10 mouse cellular contexts compared by ENCODE assay signal in genomic region chr3:136672870-136673269, GRCm38 (mm10). TPM values are rescaled to one million over a fixed set of nuclear protein-coding genes. Genes with fewer than 3 reads are reported as not detected.
DNase-seq lines count a peak whose midpoint lies in the region; ATAC-seq and TF ChIP-seq lines count a peak whose summit lies in the region.
"Had no signal": no experiment of that assay in that cellular context is flagged by ENCODE, and none has a peak within 500 bp of the region (broad histone marks: within the 10 kb centered on the region; RNA-seq: fewer than 3 reads in every experiment).

No protein-coding gene starts in this region.

- H3K4me1 ChIP-seq in hindbrain, embryonic 12.5 days = peaks cover 33% of the 10 kb centered on the region
- peaks cover 22% of the 10 kb centered on the region for H3K4me1 ChIP-seq in hindbrain, embryonic 10.5 days (replicated peaks)
- H3K4me1 ChIP-seq in lung, postnatal 0 days (ENCODE audit: insufficient read depth, low read depth, low read length) = peaks cover 6% of the 10 kb centered on the region; the same call in 1 of the 2 replicates
- H3K4me1 ChIP-seq in limb, embryonic 12.5 days (replicated peaks) = peaks cover 27% of the 10 kb centered on the region
- 0 out of 2 replicates have a peak, but pooled peaks cover 3% of the 10 kb centered on the region for H3K4me1 ChIP-seq in stomach, embryonic 14.5 days (ENCODE audit: control insufficient read depth, insufficient read depth, low read length)

- WGBS in hindbrain, embryonic 12.5 days = 85% methylated on average over 3 of the region's 3 CpGs
- 88% methylated on average over 3 of the region's 3 CpGs for WGBS in hindbrain, embryonic 10.5 days
- 53% methylated on average over 3 of the region's 3 CpGs for WGBS in lung, postnatal 0 days
- WGBS in limb, embryonic 12.5 days = 71% methylated on average over 3 of the region's 3 CpGs
- WGBS in stomach, embryonic 14.5 days = 50% methylated on average over 3 of the region's 3 CpGs

- peak overlapping the region; percentile 62 for H3K4me2 ChIP-seq in hindbrain, embryonic 12.5 days (replicated peaks)
- peak overlapping the region; percentile 80 for H3K4me2 ChIP-seq in lung, postnatal 0 days (replicated peaks; ENCODE audit: low read depth, low read length)
- H3K4me2 ChIP-seq in limb, embryonic 12.5 days = peak overlapping the region; percentile 75
- H3K4me2 ChIP-seq in stomach, embryonic 14.5 days (replicated peaks; ENCODE audit: low read depth, low read length) = 0 out of 2 replicates have a peak overlapping the region, but pooled peaks have one; percentile 71

- no peak overlapping the region for H3K9ac ChIP-seq in hindbrain, embryonic 12.5 days
- H3K9ac ChIP-seq in lung, postnatal 0 days (replicated peaks; ENCODE audit: low read depth) = no peak overlapping the region
- H3K9ac ChIP-seq in limb, embryonic 12.5 days (replicated peaks) = no peak overlapping the region
- H3K9ac ChIP-seq in stomach, embryonic 14.5 days (replicated peaks; ENCODE audit: low read depth, low read length) = no peak overlapping the region

- no peak for TF ChIP-seq EP300 in lung, postnatal 0 days (IDR thresholded peaks at IDR 0.05)

- H3K4me3 ChIP-seq in hindbrain, embryonic 12.5 days = peak overlapping the region; percentile 92; the same call in 1 of the 2 replicates
- no peak overlapping the region for H3K4me3 ChIP-seq in hindbrain, embryonic 10.5 days
- no peak overlapping the region; the same call in 1 of the 2 replicates for H3K4me3 ChIP-seq in lung, postnatal 0 days (ENCODE audit: low read depth, low read length)
- H3K4me3 ChIP-seq in limb, embryonic 12.5 days (replicated peaks) = peak overlapping the region; percentile 84
- no peak overlapping the region; the same call in 1 of the 2 replicates for H3K4me3 ChIP-seq in stomach, embryonic 14.5 days (ENCODE audit: low read depth, low read length)

- no peak overlapping the region for H3K27ac ChIP-seq in hindbrain, embryonic 12.5 days
- H3K27ac ChIP-seq in hindbrain, embryonic 10.5 days = no peak overlapping the region
- H3K27ac ChIP-seq in lung, postnatal 0 days (ENCODE audit: low read length) = no peak overlapping the region
- no peak overlapping the region for H3K27ac ChIP-seq in limb, embryonic 12.5 days
- no peak overlapping the region for H3K27ac ChIP-seq in stomach, embryonic 14.5 days (ENCODE audit: low read length)

- TF ChIP-seq CTCF in lung, postnatal 0 days (IDR thresholded peaks at IDR 0.05) = no peak

- no peak for ATAC-seq in hindbrain, embryonic 12.5 days (ENCODE audit: low FRiP score)
- no peak for ATAC-seq in lung, postnatal 0 days
- no peak for ATAC-seq in limb, embryonic 12.5 days (ENCODE audit: insufficient number of reproducible peaks, insufficient read depth, low FRiP score, low TSS enrichment, low read depth)
- no peak for ATAC-seq in stomach, embryonic 14.5 days (ENCODE audit: insufficient number of reproducible peaks, insufficient read depth, low FRiP score, low read depth)

- no peaks in the 10 kb centered on the region for H3K36me3 ChIP-seq in hindbrain, embryonic 12.5 days
- H3K36me3 ChIP-seq in hindbrain, embryonic 10.5 days = no peaks in the 10 kb centered on the region
- no peaks in the 10 kb centered on the region for H3K36me3 ChIP-seq in lung, postnatal 0 days (ENCODE audit: insufficient read depth, low read length)
- no peaks in the 10 kb centered on the region for H3K36me3 ChIP-seq in limb, embryonic 12.5 days
- no peaks in the 10 kb centered on the region for H3K36me3 ChIP-seq in stomach, embryonic 14.5 days (ENCODE audit: control insufficient read depth, insufficient read depth, low read length)

- no peak for DNase-seq in hindbrain, embryonic 10.5 days (ENCODE audit: low spot score)
- no peak for DNase-seq in lung, postnatal 0 days (ENCODE audit: low spot score)
- no peak for DNase-seq in lung, postnatal 14 days
- no peak for DNase-seq in cerebellum, adult 11-12 months
- DNase-seq: adrenal gland, postnatal 25 days; cerebellum, postnatal 36 days; layer of hippocampus, postnatal 36 days had no signal

- no peaks in the 10 kb centered on the region for H3K9me3 ChIP-seq in hindbrain, embryonic 12.5 days (replicated peaks)
- no peaks in the 10 kb centered on the region for H3K9me3 ChIP-seq in hindbrain, embryonic 10.5 days
- H3K9me3 ChIP-seq in lung, postnatal 0 days (ENCODE audit: low read length) = no peaks in the 10 kb centered on the region
- no peaks in the 10 kb centered on the region for H3K9me3 ChIP-seq in limb, embryonic 12.5 days
- no peaks in the 10 kb centered on the region for H3K9me3 ChIP-seq in stomach, embryonic 14.5 days (ENCODE audit: control insufficient read depth, low read depth, low read length)

- no peaks in the 10 kb centered on the region for H3K27me3 ChIP-seq in hindbrain, embryonic 12.5 days
- no peaks in the 10 kb centered on the region for H3K27me3 ChIP-seq in hindbrain, embryonic 10.5 days (ENCODE audit: insufficient read depth, poor library complexity, severe bottlenecking)
- no peaks in the 10 kb centered on the region for H3K27me3 ChIP-seq in lung, postnatal 0 days (replicated peaks; ENCODE audit: insufficient read depth, low read length)
- H3K27me3 ChIP-seq in limb, embryonic 12.5 days = no peaks in the 10 kb centered on the region
- H3K27me3 ChIP-seq in stomach, embryonic 14.5 days (ENCODE audit: control insufficient read depth, insufficient read depth, low read length) = no peaks in the 10 kb centered on the region

RNA-seq across cellular contexts. Expression of gene Ppp3ca, which starts 2.9 kb away (rescaled TPM):
- 127 and 145 TPM in 2 replicates for polyA plus RNA-seq in hindbrain, embryonic 12.5 days (2016; fragmentation: Nextera tagmentation; extraction: Ambion mirVana)
- polyA plus RNA-seq in hindbrain, embryonic 10.5 days (2016; fragmentation: Nextera tagmentation; extraction: Ambion mirVana) = 29.3 and 44.0 TPM in 2 replicates
- polyA plus RNA-seq in lung, postnatal 0 days (2015; fragmentation: Nextera tagmentation; extraction: Ambion mirVana) = 105 and 125 TPM in 2 replicates
- polyA plus RNA-seq in limb, embryonic 12.5 days (2016; fragmentation: Nextera tagmentation; extraction: Ambion mirVana) = 110 and 119 TPM in 2 replicates
- polyA plus RNA-seq in stomach, embryonic 14.5 days (2014; fragmentation: Nextera tagmentation; extraction: Ambion mirVana) = 56.8 and 63.0 TPM in 2 replicates

Comparison
In these comparisons a context has a peak if more than half of its experiments do, and no peak if none do; other contexts are left out.
1. H3K4me3 ChIP-seq: peak in hindbrain, embryonic 12.5 days (single experiment) and limb, embryonic 12.5 days (single experiment); none in hindbrain, embryonic 10.5 days (single experiment), lung, postnatal 0 days (single experiment) and stomach, embryonic 14.5 days (single experiment).
2. Peak in every context shown above with its lines, with median percentiles within 50 percentile points of each other: H3K4me2 ChIP-seq.